Mouse (Mus musculus) left cerebral cortex, adult 18-20 months (tissue): ENCODE results near the gene Card11. TPM values are rescaled to one million over a fixed set of nuclear protein-coding genes. Genes with fewer than 3 reads are reported as not detected.

Source experiments
- DNase-seq, 2 experiments: peaks; one replicate each; pipeline ENCODE4 v3.0.0; 2021 to 2022; ENCODE audit warnings: low spot score in 2 of 2, mixed read lengths in 1 of 2
- total RNA-seq, 2 experiments: library from RNA; stranded (reverse); gene quantifications; 2 replicates each; pipeline ENCODE4 v1.2.3; 2021

Gene Card11
- total RNA-seq, 2 experiments from 2014 or later: 0.37 TPM; not detected in 1

GRCm38 (mm10) chr5:140931523-140932229 lies 68.7 kb downstream of the Card11 start:
- DNase-seq: no peak

GRCm38 (mm10) chr5:140918519-140918918 lies 81.9 kb downstream of the Card11 start:
- no peak for DNase-seq

GRCm38 (mm10) chr5:140917807-140918206 lies 82.6 kb downstream of the Card11 start:
- DNase-seq: no peak

- DNase-seq: no peak
Measured at GRCm38 (mm10) chr5:140910841-140911240, 89.5 kb downstream of the Card11 start.

- DNase-seq: no peak
Measured at GRCm38 (mm10) chr5:140900866-140901265, 99.5 kb downstream of the Card11 start.

- DNase-seq: no peak
Measured at GRCm38 (mm10) chr5:140891080-140891479, 109.3 kb downstream of the Card11 start.

GRCm38 (mm10) chr5:140890050-140890449 lies 110.3 kb downstream of the Card11 start:
- DNase-seq: peak in 1 of 2 experiments; percentile 19

GRCm38 (mm10) chr5:140889539-140889938 lies 110.8 kb downstream of the Card11 start:
- DNase-seq: peak; percentile 11 to 34

- no peak for DNase-seq
Measured at GRCm38 (mm10) chr5:140887871-140888270, 112.5 kb downstream of the Card11 start.

GRCm38 (mm10) chr5:140884966-140885365 lies 115.4 kb downstream of the Card11 start:
- DNase-seq: peak; percentile 4 to 11

- no peak for DNase-seq
Measured at GRCm38 (mm10) chr5:140882391-140882790, 118.0 kb downstream of the Card11 start.

GRCm38 (mm10) chr5:140880151-140880550 lies 120.2 kb downstream of the Card11 start:
- DNase-seq: no peak

- DNase-seq: no peak
Measured at GRCm38 (mm10) chr5:140878644-140879043, 121.7 kb downstream of the Card11 start.

GRCm38 (mm10) chr5:140873736-140874307 lies 126.6 kb downstream of the Card11 start:
- no peak for DNase-seq

- DNase-seq: peak; percentile 26 to 58
Measured at GRCm38 (mm10) chr5:140873039-140873551, 127.3 kb downstream of the Card11 start.

- no peak for DNase-seq
Measured at GRCm38 (mm10) chr5:140872532-140873038, 127.8 kb downstream of the Card11 start.

- DNase-seq: no peak
Measured at GRCm38 (mm10) chr5:140871241-140871640, 129.1 kb downstream of the Card11 start.

- DNase-seq: peak; percentile 58 to 77
Measured at GRCm38 (mm10) chr5:140869034-140869433, 131.3 kb downstream of the Card11 start.

- no peak for DNase-seq
Measured at GRCm38 (mm10) chr5:140859730-140860129, 140.7 kb downstream of the Card11 start.

- DNase-seq: no peak
Measured at GRCm38 (mm10) chr5:140858335-140858734, 142.0 kb downstream of the Card11 start.

- DNase-seq: no peak
Measured at GRCm38 (mm10) chr5:140857432-140858154, 142.8 kb downstream of the Card11 start.
